Mouse (Mus musculus) kidney, adult 10 weeks (tissue): ENCODE results near the gene Lce3e. TPM values are rescaled to one million over a fixed set of nuclear protein-coding genes. Genes with fewer than 3 reads are reported as not detected.

ENCODE experiments used
- polyA plus RNA-seq: library from polyadenylated mRNA; stranded (reverse); fragments of 350-450 nt; fragmentation: Illumina TruSeq; extraction: RNeasy Lipid Tissue Mini Kit (QIAGEN cat#74804); gene quantifications from one replicate; pipeline ENCODE4 v1.2.3, GENCODE M21; 2014; ENCODE audit warnings: low read depth, low replicate concordance

Lce3e gene
- polyA plus RNA-seq, result not detected

GRCm38 (mm10) chr3:92966761-92967160, at the start of gene Lce3e:
Gene Lce3e (plus strand): TSS chr3:92967061.

GRCm38 (mm10) chr3:92926130-92926529, 40.7 kb upstream of the Lce3e start, which contains the start of gene Lce3a:
Gene Lce3a (minus strand): TSS chr3:92926230.

GRCm38 (mm10) chr3:92932679-92933078, 34.2 kb upstream of the Lce3e start, which contains the start of gene Lce3b:
Gene Lce3b (plus strand): TSS chr3:92932979.

GRCm38 (mm10) chr3:92944186-92944585, 22.7 kb upstream of the Lce3e start, which contains the start of gene Lce3c:
Gene Lce3c (plus strand): TSS chr3:92944486.

GRCm38 (mm10) chr3:92957090-92957489, 9.8 kb upstream of the Lce3e start, which contains the start of gene Lce3d:
Gene Lce3d (plus strand): TSS chr3:92957390.

GRCm38 (mm10) chr3:92991926-92992325, 25.1 kb downstream of the Lce3e start, which contains the start of gene Lce3f:
Gene Lce3f (plus strand): TSS chr3:92992226.

GRCm38 (mm10) chr3:93015460-93016104, 48.7 kb downstream of the Lce3e start, which contains the start of gene Crct1:
Gene Crct1 (minus strand): TSS chr3:93015687.

Other genes starting within 250 kb of the Lce3e start
- gene Lce1f, start 246.7 kb upstream of the Lce3e start, polyA plus RNA-seq, result not detected
- not detected for gene Gm38119, start 228.0 kb upstream of the Lce3e start, polyA plus RNA-seq
- gene Lce1g, start 214.7 kb upstream of the Lce3e start, polyA plus RNA-seq, result not detected
- gene Lce1h, start 202.0 kb upstream of the Lce3e start, polyA plus RNA-seq, result not detected
- gene Lce1i, start 188.2 kb upstream of the Lce3e start, polyA plus RNA-seq, result not detected
- not detected for gene Lce1j, start 176.5 kb upstream of the Lce3e start, polyA plus RNA-seq
- gene Lce1k, start 159.2 kb upstream of the Lce3e start, polyA plus RNA-seq, result not detected
- gene Kprp, start 139.8 kb upstream of the Lce3e start, polyA plus RNA-seq, result not detected
- gene Lce1l, start 115.8 kb upstream of the Lce3e start, polyA plus RNA-seq, result not detected
- gene 2310050C09Rik, start 96.8 kb upstream of the Lce3e start, polyA plus RNA-seq, result not detected
- gene Lce3a, start 40.8 kb upstream of the Lce3e start, polyA plus RNA-seq, result not detected
- not detected for gene Lce3b, start 34.1 kb upstream of the Lce3e start, polyA plus RNA-seq
- gene Lce3c, start 22.6 kb upstream of the Lce3e start, polyA plus RNA-seq, result not detected
- not detected for gene Lce3d, start 9.7 kb upstream of the Lce3e start, polyA plus RNA-seq
- gene Lce3f, start 25.2 kb downstream of the Lce3e start, polyA plus RNA-seq, result not detected
- not detected for gene Crct1, start 48.6 kb downstream of the Lce3e start, polyA plus RNA-seq
- gene Lce1m, start 52.0 kb downstream of the Lce3e start, polyA plus RNA-seq, result not detected
- not detected for gene Gm4858, start 101.8 kb downstream of the Lce3e start, polyA plus RNA-seq
- gene Crnn, start 177.7 kb downstream of the Lce3e start, polyA plus RNA-seq, result not detected
- not detected for gene Flg2, start 230.2 kb downstream of the Lce3e start, polyA plus RNA-seq